Comparison of ENCODE assay signal across 11 mouse cellular contexts in genomic region chr12:69783247-69784025, GRCm38 (mm10). TPM values are rescaled to one million over a fixed set of nuclear protein-coding genes. Genes with fewer than 3 reads are reported as not detected.
A peak's percentile ranks its signal among the peaks of the same experiment; 100 is the strongest.
DNase-seq lines count a peak whose midpoint lies in the region; ATAC-seq and TF ChIP-seq lines count a peak whose summit lies in the region.
"Had no signal": no experiment of that assay in that cellular context is flagged by ENCODE, and none has a peak within 500 bp of the region (broad histone marks: within the 10 kb centered on the region; RNA-seq: fewer than 3 reads in every experiment).

No protein-coding gene starts in this region.

- H3K36me3 ChIP-seq in intestine, embryonic 15.5 days: no peaks in the 10 kb centered on the region
- no peaks in the 10 kb centered on the region for H3K36me3 ChIP-seq in intestine, postnatal 0 days (ENCODE audit: control insufficient read depth, insufficient read depth)
- no peaks in the 10 kb centered on the region for H3K36me3 ChIP-seq in stomach, embryonic 16.5 days (ENCODE audit: control insufficient read depth, insufficient read depth, low read length)
- H3K36me3 ChIP-seq in midbrain, embryonic 16.5 days (ENCODE audit: control insufficient read depth, insufficient read depth, low read length): no peaks in the 10 kb centered on the region
- H3K36me3 ChIP-seq: forebrain, embryonic 15.5 days had no signal

- H3K4me3 ChIP-seq in intestine, embryonic 15.5 days (replicated peaks): no peak overlapping the region
- H3K4me3 ChIP-seq in intestine, postnatal 0 days (ENCODE audit: low read depth, low read length): no peak overlapping the region
- H3K4me3 ChIP-seq in stomach, embryonic 16.5 days (replicated peaks; ENCODE audit: low read length): no peak overlapping the region
- no peak overlapping the region for H3K4me3 ChIP-seq in midbrain, embryonic 16.5 days (ENCODE audit: low read depth, low read length)
- H3K4me3 ChIP-seq: forebrain, embryonic 15.5 days had no signal

- H3K27ac ChIP-seq in intestine, embryonic 15.5 days: no peak overlapping the region
- H3K27ac ChIP-seq in intestine, postnatal 0 days (ENCODE audit: low read depth, low read length): no peak overlapping the region
- no peak overlapping the region for H3K27ac ChIP-seq in stomach, embryonic 16.5 days (ENCODE audit: low read length)
- H3K27ac ChIP-seq in midbrain, embryonic 16.5 days (ENCODE audit: low read length): no peak overlapping the region
- H3K27ac ChIP-seq: forebrain, embryonic 15.5 days had no signal

- peak; percentile 70; the same call in 1 of the 2 replicates for ATAC-seq in intestine, embryonic 15.5 days
- no peak for ATAC-seq in intestine, postnatal 0 days
- ATAC-seq in common myeloid progenitor, adult 5-6 weeks (replicated peaks; ENCODE audit: low read depth, poor library complexity, severe bottlenecking): peak; percentile 63
- ATAC-seq in stomach, embryonic 16.5 days (ENCODE audit: insufficient read depth, low FRiP score): peak; percentile 29; the same call in 1 of the 2 replicates
- ATAC-seq in midbrain, embryonic 16.5 days: no peak
- ATAC-seq: forebrain, embryonic 15.5 days; lung, postnatal 0 days had no signal

- DNase-seq in kidney, postnatal 25 days: peak; percentile 79 to 88
- DNase-seq in layer of hippocampus, postnatal 14 days (ENCODE audit: low spot score in 2 of 2): no peak
- DNase-seq: cerebellum, postnatal 25 days; retina, postnatal 1 day had no signal

- no peak overlapping the region for H3K4me2 ChIP-seq in intestine, embryonic 15.5 days (replicated peaks)
- no peak overlapping the region for H3K4me2 ChIP-seq in intestine, postnatal 0 days (replicated peaks; ENCODE audit: low read depth)
- no peak overlapping the region for H3K4me2 ChIP-seq in stomach, embryonic 16.5 days (ENCODE audit: low read depth, low read length)
- H3K4me2 ChIP-seq in midbrain, embryonic 16.5 days (ENCODE audit: low read length): no peak overlapping the region
- H3K4me2 ChIP-seq: forebrain, embryonic 15.5 days had no signal

- H3K4me1 ChIP-seq in intestine, embryonic 15.5 days (replicated peaks): no peaks in the 10 kb centered on the region
- H3K4me1 ChIP-seq in intestine, postnatal 0 days (replicated peaks; ENCODE audit: control insufficient read depth, insufficient read depth, low read length): no peaks in the 10 kb centered on the region
- no peaks in the 10 kb centered on the region for H3K4me1 ChIP-seq in stomach, embryonic 16.5 days (ENCODE audit: control insufficient read depth, insufficient read depth, low read length)
- no peaks in the 10 kb centered on the region for H3K4me1 ChIP-seq in midbrain, embryonic 16.5 days (ENCODE audit: control insufficient read depth, insufficient read depth, low read length)
- H3K4me1 ChIP-seq: forebrain, embryonic 15.5 days had no signal

- TF ChIP-seq CTCF in intestine, postnatal 0 days (IDR thresholded peaks at IDR 0.05; ENCODE audit: low read depth): no peak

- H3K27me3 ChIP-seq in intestine, embryonic 15.5 days (replicated peaks): no peaks in the 10 kb centered on the region
- no peaks in the 10 kb centered on the region for H3K27me3 ChIP-seq in intestine, postnatal 0 days (replicated peaks; ENCODE audit: control insufficient read depth, insufficient read depth, low read length)
- 0 out of 2 replicates have a peak, but pooled peaks cover 1% of the 10 kb centered on the region for H3K27me3 ChIP-seq in stomach, embryonic 16.5 days (ENCODE audit: control insufficient read depth, insufficient read depth, low read length)
- no peaks in the 10 kb centered on the region for H3K27me3 ChIP-seq in midbrain, embryonic 16.5 days (ENCODE audit: control insufficient read depth, insufficient read depth, low read depth, low read length)
- H3K27me3 ChIP-seq: forebrain, embryonic 15.5 days had no signal

- no peaks in the 10 kb centered on the region for H3K9me3 ChIP-seq in intestine, embryonic 15.5 days
- H3K9me3 ChIP-seq in intestine, postnatal 0 days (ENCODE audit: control insufficient read depth): no peaks in the 10 kb centered on the region
- no peaks in the 10 kb centered on the region for H3K9me3 ChIP-seq in stomach, embryonic 16.5 days (replicated peaks; ENCODE audit: control insufficient read depth, low read length)
- no peaks in the 10 kb centered on the region for H3K9me3 ChIP-seq in midbrain, embryonic 16.5 days (replicated peaks; ENCODE audit: control insufficient read depth, low read length, poor library complexity, severe bottlenecking)
- H3K9me3 ChIP-seq: forebrain, embryonic 15.5 days had no signal

- no peak overlapping the region for H3K9ac ChIP-seq in intestine, embryonic 15.5 days
- H3K9ac ChIP-seq in intestine, postnatal 0 days (ENCODE audit: low read depth, low read length): no peak overlapping the region
- H3K9ac ChIP-seq in stomach, embryonic 16.5 days (ENCODE audit: low read length): no peak overlapping the region
- no peak overlapping the region for H3K9ac ChIP-seq in midbrain, embryonic 16.5 days (ENCODE audit: low read depth, low read length)
- H3K9ac ChIP-seq: forebrain, embryonic 15.5 days had no signal

- 42% methylated on average over 6 of the region's 6 CpGs for WGBS in intestine, embryonic 15.5 days
- WGBS in intestine, postnatal 0 days: 42% methylated on average over 6 of the region's 6 CpGs
- WGBS in stomach, embryonic 16.5 days: 47% methylated on average over 6 of the region's 6 CpGs
- WGBS in midbrain, embryonic 16.5 days: 58% methylated on average over 6 of the region's 6 CpGs

RNA-seq across cellular contexts. Expression of gene Cdkl1, which starts 7.6 kb away (rescaled TPM):
- polyA plus RNA-seq in intestine, embryonic 15.5 days (2015; fragmentation: Nextera tagmentation; extraction: Ambion mirVana): 2.7 and 2.9 TPM in 2 replicates
- 1.5 and 1.6 TPM in 2 replicates for polyA plus RNA-seq in intestine, postnatal 0 days (2015; fragmentation: Nextera tagmentation; extraction: Ambion mirVana)
- 0.09 TPM in 1 of 2 replicates, not detected in the other for total RNA-seq in common myeloid progenitor, adult 5-6 weeks (2017)
- polyA plus RNA-seq in stomach, embryonic 16.5 days (2015; fragmentation: Nextera tagmentation; extraction: Ambion mirVana): 2.6 and 2.8 TPM in 2 replicates
- 10.4 and 13.7 TPM in 2 replicates for polyA plus RNA-seq in midbrain, embryonic 16.5 days (2015; fragmentation: Nextera tagmentation; extraction: Ambion mirVana)
- total RNA-seq in layer of hippocampus, postnatal 14 days (2021): 10 to 100 TPM; 21.9 to 24.4 TPM

RNA-seq across cellular contexts. Expression of gene Atp5s, which starts 58.7 kb away (rescaled TPM):
- polyA plus RNA-seq in intestine, embryonic 15.5 days (2015; fragmentation: Nextera tagmentation; extraction: Ambion mirVana): 29.6 and 31.3 TPM in 2 replicates
- 26.1 and 31.6 TPM in 2 replicates for polyA plus RNA-seq in intestine, postnatal 0 days (2015; fragmentation: Nextera tagmentation; extraction: Ambion mirVana)
- total RNA-seq in common myeloid progenitor, adult 5-6 weeks (2017): 27.3 and 29.0 TPM in 2 replicates
- 25.1 and 25.5 TPM in 2 replicates for polyA plus RNA-seq in stomach, embryonic 16.5 days (2015; fragmentation: Nextera tagmentation; extraction: Ambion mirVana)
- 35.9 and 41.6 TPM in 2 replicates for polyA plus RNA-seq in midbrain, embryonic 16.5 days (2015; fragmentation: Nextera tagmentation; extraction: Ambion mirVana)
- total RNA-seq in layer of hippocampus, postnatal 14 days (2021): 10 to 100 TPM; 23.2 to 27.3 TPM

RNA-seq across cellular contexts. Expression of gene L2hgdh, which starts 58.8 kb away (rescaled TPM):
- 20.7 and 21.6 TPM in 2 replicates for polyA plus RNA-seq in intestine, embryonic 15.5 days (2015; fragmentation: Nextera tagmentation; extraction: Ambion mirVana)
- 13.8 and 14.3 TPM in 2 replicates for polyA plus RNA-seq in intestine, postnatal 0 days (2015; fragmentation: Nextera tagmentation; extraction: Ambion mirVana)
- total RNA-seq in common myeloid progenitor, adult 5-6 weeks (2017): 34.4 and 40.3 TPM in 2 replicates
- polyA plus RNA-seq in stomach, embryonic 16.5 days (2015; fragmentation: Nextera tagmentation; extraction: Ambion mirVana): 18.3 and 21.7 TPM in 2 replicates
- 14.6 and 15.6 TPM in 2 replicates for polyA plus RNA-seq in midbrain, embryonic 16.5 days (2015; fragmentation: Nextera tagmentation; extraction: Ambion mirVana)
- total RNA-seq in layer of hippocampus, postnatal 14 days (2021): 10 to 100 TPM; 13.6 to 16.2 TPM

Comparison
In these comparisons a context has a peak if more than half of its experiments do, and no peak if none do; other contexts are left out.
1. ATAC-seq: peak in intestine, embryonic 15.5 days (single experiment), common myeloid progenitor, adult 5-6 weeks (single experiment) and stomach, embryonic 16.5 days (single experiment); none in intestine, postnatal 0 days (single experiment) and midbrain, embryonic 16.5 days (single experiment).
2. DNase-seq: peak in kidney, postnatal 25 days (2 of 2); none in layer of hippocampus, postnatal 14 days (0 of 2).